Mouse (Mus musculus) CH12F3 (cell line): ENCODE measurements around the gene Mns1.

ENCODE experiments used
- in situ Hi-C: fragments of 300-500 bp; cut with MboI; formaldehyde crosslinking; loops from 2 replicates; pipeline ENCODE4 v1.14.3; 2020; ENCODE audit warnings: low sequenced_read_pairs

Gene Mns1

GRCm38 (mm10) chr9:72467551-72468407, 30.0 kb downstream of the Mns1 start:
- in situ Hi-C loops, result no loop called here

GRCm38 (mm10) chr9:72468616-72469015, 30.8 kb downstream of the Mns1 start:
- in situ Hi-C loops, result no loop called here

- in situ Hi-C loops, result no loop called here
These were observed 32.0 kb downstream of the Mns1 start for GRCm38 (mm10) chr9:72469851-72470250.

- in situ Hi-C loops, result no loop called here
These were observed 37.7 kb downstream of the Mns1 start for GRCm38 (mm10) chr9:72475511-72475910.

- in situ Hi-C loops, result no loop called here
These were observed 39.5 kb downstream of the Mns1 start for GRCm38 (mm10) chr9:72477306-72477705.

- in situ Hi-C loops, result no loop called here
These were observed 41.5 kb downstream of the Mns1 start for GRCm38 (mm10) chr9:72479276-72479675.

- in situ Hi-C loops, result no loop called here
These were observed 50.7 kb downstream of the Mns1 start for GRCm38 (mm10) chr9:72488523-72488922.

GRCm38 (mm10) chr9:72489131-72489530, 51.3 kb downstream of the Mns1 start:
- in situ Hi-C loops, result no loop called here

- in situ Hi-C loops, result no loop called here
These were observed 53.9 kb downstream of the Mns1 start for GRCm38 (mm10) chr9:72491559-72492193.

GRCm38 (mm10) chr9:72492194-72492565, 54.4 kb downstream of the Mns1 start, which contains the start of gene Tex9:
Gene Tex9 (minus strand): TSS chr9:72492212.
- in situ Hi-C loops, result no loop called here

- in situ Hi-C loops, result no loop called here
These were observed 55.7 kb downstream of the Mns1 start for GRCm38 (mm10) chr9:72493465-72493864.

- in situ Hi-C loops, result no loop called here
These were observed 56.3 kb downstream of the Mns1 start for GRCm38 (mm10) chr9:72493984-72494685.

GRCm38 (mm10) chr9:72496691-72497090, 58.9 kb downstream of the Mns1 start:
- in situ Hi-C loops, result no loop called here

GRCm38 (mm10) chr9:72497171-72497570, 59.4 kb downstream of the Mns1 start:
- in situ Hi-C loops, result no loop called here
